Mouse (Mus musculus) heart, postnatal 0 days (tissue): ENCODE data around the gene Gnl1. TPM values are rescaled to one million over a fixed set of nuclear protein-coding genes. Genes with fewer than 3 reads are reported as not detected.

Source experiments
- ATAC-seq: fragments of 200-750 bp; cut with Nextera tagmentation; 2 replicates; pipeline ENCODE4 v1.8.0; 2017; ENCODE audit warnings: low read depth, moderate number of reproducible peaks, moderate library complexity; ENCODE audit not compliant: insufficient read depth
- DNase-seq: peaks from one replicate; pipeline ENCODE4 v3.0.0-alpha.2; 2016; ENCODE audit warnings: low spot score
- H3K27ac ChIP-seq: fragments of 300-500 bp; sonication (generic); 2 replicates; pipeline ENCODE4 v1.5.1; 2014; ENCODE audit warnings: low read depth, mild to moderate bottlenecking
- H3K27me3 ChIP-seq: fragments of 300-500 bp; sonication (generic); 2 replicates; pipeline ENCODE4 v1.6.1; 2014; ENCODE audit warnings: low read length, mixed read lengths; ENCODE audit not compliant: control insufficient read depth, insufficient read depth
- H3K36me3 ChIP-seq: fragments of 300-500 bp; sonication (generic); replicated peaks from 2 replicates; pipeline ENCODE4 v1.6.1; 2014; ENCODE audit warnings: low read length, mixed read lengths; ENCODE audit not compliant: control insufficient read depth, insufficient read depth
- H3K4me1 ChIP-seq: fragments of 300-500 bp; sonication (generic); 2 replicates; pipeline ENCODE4 v1.6.1; 2014; ENCODE audit warnings: antibody characterized with exemption; ENCODE audit not compliant: control insufficient read depth, insufficient read depth
- H3K4me2 ChIP-seq: fragments of 300-500 bp; sonication (generic); 2 replicates; pipeline ENCODE4 v1.6.1; 2014; ENCODE audit warnings: low read depth, mild to moderate bottlenecking, low read length, moderate library complexity
- H3K4me3 ChIP-seq: fragments of 300-500 bp; sonication (generic); 2 replicates; pipeline ENCODE4 v1.5.1; 2014; ENCODE audit warnings: low read depth, low read length
- H3K9ac ChIP-seq: fragments of 300-500 bp; sonication (generic); replicated peaks from 2 replicates; pipeline ENCODE4 v1.6.1; 2014; ENCODE audit warnings: low read depth, low read length, mixed read lengths
- H3K9me3 ChIP-seq: fragments of 300-500 bp; sonication (generic); replicated peaks from 2 replicates; pipeline ENCODE4 v1.6.1; 2016; ENCODE audit warnings: low read length; ENCODE audit not compliant: control insufficient read depth
- CTCF ChIP-seq: IDR thresholded peaks from 2 replicates; pipeline ENCODE4 v1.5.1; 2016; ENCODE audit warnings: antibody characterized with exemption, control low read depth, low read depth
- EP300 ChIP-seq: IDR thresholded peaks from 2 replicates; pipeline ENCODE4 v1.6.1; 2016; ENCODE audit warnings: antibody characterized with exemption, low read depth
- WGBS: fragments of 180-500 bp; shearing (Covaris S2); extraction: QIAGEN DNeasy Blood & Tissue Kit; methylation state at CpG from one replicate; pipeline ENCODE4 v1.1.7; 2014; 5-methylcytosine and 5-hydroxymethylcytosine counted together
- polyA plus RNA-seq: library from polyadenylated mRNA; unstranded; fragments of >200 nt; fragmentation: Nextera tagmentation; extraction: Ambion mirVana; gene quantifications from 2 replicates; pipeline ENCODE4 v1.2.1, GENCODE M21; 2015
- total RNA-seq: library from RNA; depleted of rRNA; stranded (reverse); fragments of >200 nt; gene quantifications from 2 replicates; pipeline ENCODE4 v1.2.3, GENCODE M21; 2014; ENCODE audit warnings: low replicate concordance

Gene Gnl1
- total and polyA plus RNA-seq, 2 experiments from 2014 or later = 27.2 to 30.0 TPM

GRCm38 (mm10) chr17:36022922-36023321 lies 43.3 kb downstream of the Gnl1 start:
- ATAC-seq (no peak), DNase-seq (no peak)
- no peak overlapping the region for H3K4me3 ChIP-seq
- peaks cover 3% of the 10 kb centered on the region for H3K4me1 ChIP-seq
- 89% methylated on average over 6 of the region's 6 CpGs for WGBS
- no peaks in the 10 kb centered on the region for H3K9me3 ChIP-seq
- H3K36me3 ChIP-seq = no peaks in the 10 kb centered on the region
- peak overlapping the region; percentile 70 for H3K27ac ChIP-seq
- no peak for TF ChIP-seq EP300
- no peak for TF ChIP-seq CTCF
- no peaks in the 10 kb centered on the region for H3K27me3 ChIP-seq
- H3K9ac ChIP-seq = no peak overlapping the region
- no peak overlapping the region for H3K4me2 ChIP-seq

GRCm38 (mm10) chr17:36023710-36024654 lies 44.3 kb downstream of the Gnl1 start:
- TF ChIP-seq CTCF (no peak), EP300 (peak; percentile 52; the same call in 1 of the 2 replicates)
- Histone ChIP-seq H3K9ac (no peak overlapping the region), H3K27ac (peak overlapping the region; percentile 70), H3K36me3 (no peaks in the 10 kb centered on the region), H3K9me3 (no peaks in the 10 kb centered on the region), H3K27me3 (no peaks in the 10 kb centered on the region), H3K4me2 (peak overlapping the region; percentile 5; the same call in 1 of the 2 replicates), H3K4me3 (no peak overlapping the region), H3K4me1 (peaks cover 3% of the 10 kb centered on the region)
- DNase-seq (peak; percentile 55), ATAC-seq (peak; percentile 11; the same call in 1 of the 2 replicates)
- WGBS = 55% methylated on average over 9 of the region's 9 CpGs

GRCm38 (mm10) chr17:36025197-36025596 lies 45.5 kb downstream of the Gnl1 start:
- WGBS = 38% methylated on average over 5 of the region's 5 CpGs
- Histone ChIP-seq H3K27me3 (no peaks in the 10 kb centered on the region), H3K4me2 (no peak overlapping the region), H3K4me1 (peaks cover 3% of the 10 kb centered on the region), H3K9me3 (no peaks in the 10 kb centered on the region), H3K9ac (no peak overlapping the region), H3K27ac (no peak overlapping the region), H3K36me3 (no peaks in the 10 kb centered on the region), H3K4me3 (no peak overlapping the region)
- ATAC-seq (no peak), DNase-seq (no peak)
- TF ChIP-seq EP300 (no peak), CTCF (no peak)

GRCm38 (mm10) chr17:36025901-36026300 lies 46.2 kb downstream of the Gnl1 start:
- Histone ChIP-seq H3K27me3 (no peaks in the 10 kb centered on the region), H3K36me3 (no peaks in the 10 kb centered on the region), H3K4me2 (no peak overlapping the region), H3K9me3 (no peaks in the 10 kb centered on the region), H3K4me1 (peaks cover 3% of the 10 kb centered on the region), H3K27ac (no peak overlapping the region), H3K9ac (no peak overlapping the region), H3K4me3 (no peak overlapping the region)
- TF ChIP-seq EP300 = no peak
- 58% methylated on average over 4 of the region's 4 CpGs for WGBS
- DNase-seq = no peak
- no peak for ATAC-seq

- no peak overlapping the region for H3K9ac ChIP-seq
- DNase-seq = no peak
- WGBS = 90% methylated on average over 4 of the region's 4 CpGs
- H3K4me3 ChIP-seq = no peak overlapping the region
- peaks cover 6% of the 10 kb centered on the region for H3K4me1 ChIP-seq
- no peak for ATAC-seq
- H3K27me3 ChIP-seq = no peaks in the 10 kb centered on the region
- no peak overlapping the region for H3K27ac ChIP-seq
- no peaks in the 10 kb centered on the region for H3K36me3 ChIP-seq
- no peak overlapping the region for H3K4me2 ChIP-seq
- H3K9me3 ChIP-seq = no peaks in the 10 kb centered on the region
- TF ChIP-seq CTCF = no peak
- no peak for TF ChIP-seq EP300
Measured at GRCm38 (mm10) chr17:36027663-36028062, 48.0 kb downstream of the Gnl1 start.
